Mouse (Mus musculus): ENCODE results near the gene Elf2.

DNA sequence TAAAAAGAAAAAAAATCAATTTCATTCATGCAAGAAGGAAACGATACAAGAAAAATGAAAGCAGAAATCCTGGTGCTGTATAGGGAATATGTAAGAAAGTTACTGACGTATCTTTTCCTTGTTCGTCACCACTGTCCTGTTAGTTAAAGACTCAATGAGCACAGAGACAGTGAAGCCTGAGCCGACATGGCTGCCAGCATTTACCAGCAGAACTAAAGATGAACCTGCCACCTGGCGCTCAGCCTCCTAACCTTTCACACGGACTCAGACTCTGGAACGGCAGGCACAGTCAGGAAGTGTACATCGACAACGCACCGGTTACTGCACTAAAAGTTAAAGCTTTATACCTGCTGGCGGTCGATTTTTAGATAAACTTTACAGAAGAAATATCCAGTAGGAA lies 11.9 kb downstream of the Elf2 start:
- no peak for TF ChIP-seq CTCF (IDR thresholded peaks at IDR 0.05; ENCODE audit: borderline replicate concordance, extremely low read depth, insufficient read depth, insufficient read length)
- TF ChIP-seq POLR2A (IDR thresholded peaks at IDR 0.05; ENCODE audit: borderline replicate concordance, extremely low read depth, insufficient read depth, insufficient read length, poor library complexity, severe bottlenecking): no peak
